Mouse (Mus musculus) spleen, postnatal 10 days (tissue): ENCODE measurements around the gene Kcna1.

ENCODE experiments used
- DNase-seq, 2 experiments: peaks; one replicate each; pipeline ENCODE4 v3.0.0; 2021 to 2022; ENCODE audit warnings: low spot score in 2 of 2

The Kcna1 gene

DNA sequence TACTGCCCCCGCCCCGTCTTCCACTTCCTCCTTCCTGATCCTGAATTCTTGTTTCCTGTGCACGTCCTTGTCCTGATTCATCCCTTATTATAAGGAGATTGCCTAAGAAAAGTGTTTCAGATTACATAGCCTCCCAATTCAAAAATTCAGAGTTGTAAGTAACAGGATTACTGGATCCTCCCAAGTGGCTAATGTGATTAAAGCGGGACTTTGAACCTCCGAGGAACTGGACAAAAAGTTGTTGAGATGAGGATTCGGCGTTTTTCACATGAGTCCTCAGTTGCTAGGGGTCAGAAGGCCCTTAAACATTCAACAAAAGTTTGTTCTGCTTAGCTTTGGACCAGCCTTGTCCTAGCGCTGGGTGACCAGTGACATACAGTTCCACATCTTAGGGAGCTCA lies at the start of gene Kcna1:
Gene Kcna1, minus strand, starts transcription at position 4 of the 400 bp plus-strand sequence.
- DNase-seq = no peak

DNA sequence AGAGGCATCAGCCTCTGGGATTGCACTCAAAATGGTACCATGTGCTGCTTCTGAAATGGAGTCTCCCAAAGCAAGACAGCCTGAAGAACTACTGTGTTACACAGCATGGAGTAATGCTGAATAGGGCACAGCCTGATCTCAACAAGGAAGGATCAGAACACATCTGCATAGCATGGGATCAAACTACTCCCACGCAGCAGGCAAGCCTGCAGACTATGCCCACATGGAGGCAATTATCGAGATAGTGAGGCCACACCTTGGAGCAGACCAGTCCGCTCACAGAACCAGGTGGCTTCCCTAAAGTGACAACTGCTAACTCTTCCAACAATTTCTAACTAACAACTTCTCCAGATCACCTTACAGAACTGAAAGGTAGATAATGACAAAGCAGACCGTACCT lies 40.9 kb upstream of the Kcna1 start:
- DNase-seq = no peak

DNA sequence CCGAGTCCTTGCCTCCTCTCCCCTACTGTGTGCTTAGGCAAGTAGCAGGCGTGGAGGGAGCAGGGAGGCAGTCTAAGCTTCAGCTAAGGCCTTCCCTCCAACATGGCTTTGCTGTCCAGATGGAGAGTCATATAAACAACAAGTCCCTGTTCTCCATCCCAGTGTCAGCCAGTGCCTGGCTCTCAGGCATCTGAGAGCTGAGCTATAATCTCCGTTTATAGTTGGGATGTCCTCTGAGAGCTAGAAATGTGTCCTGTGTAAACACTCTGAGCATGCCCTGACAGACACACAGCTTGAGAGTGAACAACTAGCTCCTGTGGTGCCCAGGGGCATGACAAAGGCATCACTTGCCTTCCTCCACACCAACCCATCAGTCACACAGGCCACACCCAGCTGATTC lies 39.0 kb upstream of the Kcna1 start:
- no peak for DNase-seq

DNA sequence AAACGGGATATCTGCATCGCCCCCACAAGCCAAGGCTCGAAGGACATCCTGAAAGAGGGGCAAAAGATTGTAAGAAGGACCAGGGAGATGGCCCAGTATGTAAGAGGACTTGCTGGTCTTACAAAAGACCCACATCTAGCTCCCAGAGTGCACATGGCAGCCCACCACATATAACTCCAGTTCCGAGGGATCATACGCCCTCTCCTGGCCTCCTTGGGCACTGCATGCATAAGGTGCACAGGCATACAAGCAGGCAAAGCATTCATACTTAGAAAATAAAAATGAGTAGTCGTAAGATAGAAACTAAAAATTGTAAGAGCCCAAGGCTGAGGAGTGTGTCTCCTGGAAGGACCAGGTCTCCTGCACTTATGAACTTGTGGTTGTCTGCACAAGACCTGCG lies 32.8 kb upstream of the Kcna1 start:
- no peak for DNase-seq

DNA sequence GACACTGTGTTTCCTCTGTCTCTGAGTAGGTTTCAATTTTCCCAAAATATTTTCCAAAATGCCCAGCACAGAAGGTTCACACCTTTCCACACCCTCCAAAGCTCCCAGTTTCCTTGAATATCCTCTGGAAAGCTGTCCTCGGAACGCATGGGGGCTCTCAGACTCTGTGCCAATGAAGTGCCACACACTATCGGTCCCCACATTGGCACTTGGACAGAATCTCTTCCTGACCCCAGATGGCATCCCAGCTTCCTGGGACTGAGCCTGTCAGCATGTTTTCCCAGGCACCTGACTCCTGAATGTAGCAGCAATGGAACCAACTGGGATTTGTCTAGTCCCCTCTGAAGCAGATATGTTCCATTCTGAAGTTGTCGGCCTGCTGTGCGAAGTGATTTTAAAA lies 20.8 kb upstream of the Kcna1 start:
- no peak for DNase-seq

DNA sequence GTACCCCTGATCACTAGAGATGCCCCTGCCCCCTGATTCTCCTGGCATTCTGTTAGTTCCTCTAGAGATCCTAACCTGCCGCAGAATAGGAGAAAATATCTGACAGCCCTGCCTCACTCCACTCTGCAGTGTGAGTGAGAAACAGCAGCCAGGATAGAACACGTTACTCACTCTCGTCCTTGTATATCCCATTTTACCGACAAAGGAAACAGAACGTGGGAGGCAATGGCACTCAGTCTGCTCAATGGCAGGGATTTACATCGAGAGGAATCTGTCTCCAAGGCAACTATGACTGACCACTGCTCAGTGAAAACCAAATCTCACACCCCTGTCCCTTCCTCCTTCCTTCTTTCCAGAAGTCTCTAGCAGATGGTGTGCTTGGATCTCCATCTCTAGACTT lies 19.9 kb upstream of the Kcna1 start:
- DNase-seq = no peak

DNA sequence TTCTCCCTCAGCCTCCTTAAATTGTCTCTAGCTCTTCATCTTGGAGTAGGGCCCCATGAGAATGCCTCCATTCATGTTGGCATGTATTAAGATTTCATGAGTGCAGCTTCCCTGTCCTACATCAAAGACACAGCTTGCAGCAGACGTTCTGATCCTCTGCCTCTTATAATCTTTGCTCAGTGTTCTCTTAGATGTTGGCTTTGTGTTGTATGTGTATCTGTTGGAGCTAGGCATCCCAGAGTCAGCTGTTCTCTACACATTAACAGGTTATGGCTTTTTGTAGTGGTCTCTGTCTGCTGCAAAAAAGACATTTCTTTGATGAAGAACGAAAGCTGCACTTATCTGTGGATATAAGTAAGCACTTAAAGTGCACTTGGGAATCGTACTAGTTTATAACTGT lies 18.4 kb upstream of the Kcna1 start:
- no peak for DNase-seq

DNA sequence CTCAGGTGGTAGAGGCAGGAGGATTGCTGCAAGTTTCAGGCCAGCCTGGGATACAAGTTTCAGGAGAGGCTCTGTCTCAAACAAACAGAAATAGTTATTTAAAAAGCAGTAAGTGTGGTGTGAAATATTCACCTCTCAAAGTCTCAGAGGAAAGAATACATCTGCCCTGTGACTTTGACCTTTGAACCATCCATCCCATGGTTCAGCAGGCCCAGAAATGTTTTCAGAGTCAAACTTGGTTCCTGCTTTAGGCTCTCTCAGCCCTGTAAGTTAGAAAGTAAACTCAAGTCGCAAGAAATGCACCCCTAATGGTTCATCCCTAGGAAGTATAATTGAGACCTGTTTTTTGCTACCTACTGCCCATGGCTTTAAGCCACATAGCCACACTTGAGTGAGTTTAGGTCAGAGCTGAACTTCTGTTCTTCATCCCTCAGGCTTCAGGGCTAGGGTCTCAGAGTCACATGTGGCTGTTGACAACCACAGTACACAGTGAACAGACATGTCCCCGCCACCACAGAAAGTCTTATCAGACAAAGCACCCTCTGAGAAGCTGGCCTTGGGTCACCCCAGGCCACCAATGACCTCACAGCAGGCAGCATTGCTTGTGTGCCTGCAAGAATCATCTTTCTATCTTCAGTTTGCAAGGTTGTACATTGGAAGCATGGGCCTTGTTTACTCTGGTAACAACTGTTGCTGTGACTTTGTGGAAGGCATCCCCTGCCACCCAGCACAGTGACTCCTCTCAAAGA lies 11.6 kb upstream of the Kcna1 start:
- DNase-seq = no peak

DNA sequence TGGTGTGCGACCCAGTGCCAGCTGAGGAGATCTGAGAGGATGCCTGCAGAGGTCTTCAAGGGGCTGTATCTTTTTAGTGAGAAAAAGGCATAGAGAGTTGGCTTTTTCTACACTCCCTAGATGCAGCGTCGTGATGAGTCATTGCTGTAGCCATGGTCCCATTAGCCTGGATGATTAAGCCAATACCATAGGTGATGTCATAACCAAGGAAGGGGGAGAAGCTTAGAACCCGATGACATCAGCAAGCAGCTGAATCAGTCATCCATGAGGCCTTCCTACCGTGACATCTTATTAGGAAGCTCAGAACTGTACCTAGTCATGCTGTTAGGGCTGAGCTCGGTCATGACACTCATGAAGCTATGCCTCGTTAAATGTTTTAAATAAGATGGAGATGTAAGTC lies 7.4 kb upstream of the Kcna1 start:
- DNase-seq = no peak

DNA sequence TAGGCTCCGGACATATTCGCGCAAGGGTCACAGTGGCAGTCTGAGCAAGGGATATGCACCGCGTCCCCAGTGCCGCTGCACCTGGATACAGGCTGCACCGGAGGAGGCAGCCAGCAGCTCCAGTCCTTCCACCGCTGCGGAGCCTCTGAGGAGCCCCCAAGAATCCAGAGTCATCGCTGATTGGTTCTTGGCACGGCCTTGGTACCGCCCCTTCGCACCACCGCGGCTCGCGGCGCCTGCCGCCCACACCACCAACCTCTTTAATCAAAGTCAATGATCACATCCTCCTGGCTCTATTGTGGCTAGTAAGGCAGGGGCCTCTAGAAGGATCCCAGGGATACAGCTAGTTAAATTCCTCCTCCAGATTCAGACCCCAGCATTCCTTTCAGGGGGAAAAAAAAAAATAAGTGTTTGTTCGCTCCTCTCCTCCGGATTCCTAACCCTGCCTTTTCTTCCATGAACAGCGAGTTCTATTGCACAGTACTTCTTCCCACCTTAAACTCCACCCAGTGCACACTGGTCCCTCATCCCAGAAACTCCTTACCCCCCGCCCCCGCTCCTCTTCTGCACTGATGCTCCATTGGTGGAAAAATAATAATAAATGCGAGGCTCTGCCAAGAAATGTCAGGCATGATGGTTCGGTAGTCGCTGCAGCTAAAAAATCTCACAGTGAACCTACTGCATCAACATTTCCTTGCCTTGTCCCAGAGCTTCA lies 383 bp downstream of the Kcna1 start:
- no peak for DNase-seq

DNA sequence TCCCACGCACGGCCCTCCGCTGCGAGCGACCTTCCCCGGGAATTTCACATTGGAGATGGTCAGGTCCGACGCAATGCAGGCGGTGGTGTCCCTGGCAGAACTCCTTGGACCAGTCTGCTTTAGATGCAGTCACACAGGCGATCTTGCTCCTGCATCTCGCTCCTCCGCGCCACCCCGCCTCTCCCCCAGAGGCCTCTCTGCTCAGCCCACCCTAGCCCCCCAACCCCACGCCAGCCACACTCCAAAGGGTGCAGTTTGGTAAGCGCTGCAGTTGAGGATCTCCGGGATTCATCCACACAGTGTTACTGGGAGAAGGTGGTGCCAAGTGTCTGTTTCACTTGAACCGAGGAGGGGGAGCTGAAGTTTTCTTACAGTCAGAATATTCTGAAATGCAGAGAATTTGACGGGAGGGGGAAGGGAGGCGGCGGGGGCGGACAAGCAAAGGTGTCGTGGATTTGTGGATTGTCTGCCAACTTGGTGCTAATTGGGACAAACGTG lies 1.1 kb downstream of the Kcna1 start:
- no peak for DNase-seq

DNA sequence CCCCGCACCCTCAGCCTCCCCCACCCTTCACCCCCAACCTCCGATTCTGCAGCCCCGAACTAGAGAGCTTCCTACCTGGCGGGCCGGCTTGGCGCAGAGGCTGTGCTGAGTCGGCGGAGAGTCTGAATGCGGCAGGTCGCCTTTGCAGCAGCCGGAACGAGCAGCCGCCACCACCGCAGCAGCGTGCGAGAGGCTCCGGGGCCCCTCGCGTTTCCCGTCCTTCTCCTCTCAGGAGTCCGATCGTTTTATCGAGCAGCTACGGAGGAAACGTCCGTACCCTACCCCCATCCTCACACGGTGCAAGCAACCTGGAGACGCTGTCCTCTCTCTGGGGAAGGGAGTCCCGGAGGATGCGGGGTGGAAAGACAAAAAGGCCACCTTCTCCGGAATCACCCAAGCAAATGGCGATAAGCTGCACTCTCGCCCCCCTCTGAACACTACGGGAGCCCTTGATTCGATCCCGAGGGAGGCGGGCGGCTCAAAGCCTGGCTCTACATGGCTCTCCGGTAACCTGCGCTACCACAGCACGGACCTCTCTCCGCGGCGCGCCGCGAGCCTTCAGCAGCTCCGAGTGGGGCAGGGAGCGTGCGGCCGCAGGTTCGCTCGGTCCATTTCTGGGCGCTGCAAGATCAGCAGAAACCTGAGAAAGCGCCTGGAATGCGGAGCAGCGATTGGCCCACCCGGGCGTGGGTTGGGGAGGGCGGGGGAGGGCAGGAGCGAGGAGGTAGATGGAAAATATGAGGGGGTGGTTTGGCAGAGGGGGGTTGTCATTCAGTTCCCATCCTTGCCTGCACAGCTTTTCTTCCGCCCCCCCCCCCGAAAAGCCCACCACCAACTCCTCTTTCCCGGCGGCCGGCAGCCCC lies 1.8 kb downstream of the Kcna1 start:
- DNase-seq = no peak

DNA sequence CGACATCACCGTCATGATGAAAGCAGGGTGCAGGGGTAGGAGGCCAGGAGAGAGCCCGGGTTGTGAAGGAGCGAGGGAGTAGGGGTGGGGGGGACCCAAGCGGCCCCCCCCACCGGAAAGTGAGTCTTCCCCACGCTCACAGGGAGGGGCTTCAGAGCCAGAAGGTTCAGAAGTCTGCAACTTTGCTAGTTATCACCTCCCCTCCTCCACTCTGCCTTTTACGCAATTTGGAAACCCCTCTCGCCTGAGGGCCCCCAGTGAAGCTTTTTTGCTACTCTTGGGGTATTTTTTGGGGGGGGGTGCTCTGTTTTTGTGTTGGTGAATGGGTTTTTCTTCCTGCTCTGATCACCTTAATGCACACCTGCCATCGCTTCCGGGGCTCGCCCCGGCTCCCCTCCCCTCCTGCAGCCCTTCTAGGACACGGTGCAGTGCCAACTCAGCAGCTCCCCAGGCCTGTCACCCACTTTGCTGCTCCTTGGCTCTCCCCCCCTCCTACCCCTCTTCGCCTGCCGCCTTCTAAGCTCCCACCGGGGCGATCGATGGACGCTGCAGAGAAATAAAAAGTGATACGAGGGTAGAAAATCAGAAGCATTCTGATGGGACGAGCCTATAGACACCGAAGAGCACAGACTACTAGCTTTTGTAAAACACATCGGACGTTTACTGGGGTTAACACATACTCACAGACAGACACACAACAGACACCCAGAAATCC lies 2.7 kb downstream of the Kcna1 start:
- no peak for DNase-seq

DNA sequence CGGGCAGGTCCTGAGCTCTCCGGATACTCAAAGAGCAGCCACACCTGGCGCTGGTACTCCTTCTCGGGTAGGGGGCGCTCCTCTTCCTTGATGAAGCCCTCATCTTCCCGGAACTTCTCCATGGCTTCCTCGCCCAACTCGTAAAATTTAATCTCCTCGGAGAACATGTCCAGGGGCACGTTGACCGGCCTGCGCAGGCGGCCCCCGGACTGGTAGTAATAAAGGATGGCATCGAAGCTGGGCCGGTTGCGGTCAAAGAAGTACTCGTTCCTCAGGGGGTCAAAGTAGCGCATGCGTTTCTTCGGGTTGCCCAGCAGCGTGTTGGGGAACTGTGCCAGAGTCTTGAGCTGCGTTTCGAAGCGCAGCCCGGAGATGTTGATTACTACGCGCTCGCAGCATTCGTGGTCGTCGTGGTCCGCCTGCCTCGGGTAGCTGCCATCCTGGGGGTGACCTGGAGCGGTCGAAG lies 3.3 kb downstream of the Kcna1 start:
- DNase-seq = no peak

DNA sequence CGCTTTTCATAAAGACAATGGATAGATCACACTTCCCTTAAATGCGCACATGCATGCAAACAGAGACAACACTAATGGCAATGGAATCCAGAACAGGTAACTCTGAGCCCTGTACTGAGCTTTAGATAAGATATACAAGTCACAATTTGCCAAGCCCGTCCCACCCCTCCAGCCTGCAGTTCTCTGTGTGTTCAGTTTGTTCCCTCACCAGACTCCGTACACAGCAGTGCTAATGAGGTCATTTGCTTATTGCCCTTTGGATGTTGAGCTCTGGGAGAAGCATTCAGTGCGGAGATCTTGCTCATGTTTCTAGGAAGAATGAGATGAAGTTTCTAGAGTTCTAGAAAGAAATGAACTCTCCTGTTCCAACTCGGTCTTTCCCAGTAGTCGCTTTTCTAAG lies 17.7 kb downstream of the Kcna1 start:
- no peak for DNase-seq

DNA sequence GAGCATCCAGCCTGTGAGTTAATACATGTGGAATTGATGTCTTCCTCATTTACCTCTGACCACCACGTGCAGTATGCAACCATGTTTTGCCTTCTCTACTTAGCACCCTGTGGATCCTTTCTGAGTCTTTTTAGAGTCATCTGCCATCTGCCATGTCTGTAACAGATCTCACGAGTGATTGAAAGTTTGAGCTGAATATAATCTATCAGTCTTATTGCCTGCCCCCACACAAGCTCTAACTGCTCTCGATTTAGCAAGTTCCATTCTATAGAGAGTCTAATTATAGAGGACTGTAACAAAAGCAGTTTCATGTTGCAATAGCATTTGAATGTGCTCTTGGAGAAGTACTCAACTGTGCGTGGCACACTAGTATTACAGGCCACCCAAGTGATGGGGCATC lies 27.7 kb downstream of the Kcna1 start:
- DNase-seq = no peak

DNA sequence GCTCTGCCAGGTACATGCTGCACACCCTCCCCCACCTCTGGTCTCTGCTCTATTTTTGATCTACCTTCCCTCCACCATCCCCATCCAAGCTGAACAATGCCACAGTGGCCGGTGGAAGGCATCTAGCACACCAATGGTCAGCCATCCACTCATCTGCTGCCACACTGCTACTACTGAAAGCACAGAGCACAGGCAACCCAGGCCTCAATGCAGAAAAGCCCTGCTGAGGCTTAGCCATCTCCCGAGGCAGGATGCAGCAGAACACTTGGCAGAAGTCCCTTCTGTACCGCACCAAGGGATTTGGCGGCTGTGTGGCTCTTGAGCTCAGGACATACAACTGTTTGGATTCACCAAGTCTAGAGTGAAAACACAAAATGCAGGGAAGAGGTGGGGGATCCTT lies 35.4 kb downstream of the Kcna1 start:
- DNase-seq = no peak

DNA sequence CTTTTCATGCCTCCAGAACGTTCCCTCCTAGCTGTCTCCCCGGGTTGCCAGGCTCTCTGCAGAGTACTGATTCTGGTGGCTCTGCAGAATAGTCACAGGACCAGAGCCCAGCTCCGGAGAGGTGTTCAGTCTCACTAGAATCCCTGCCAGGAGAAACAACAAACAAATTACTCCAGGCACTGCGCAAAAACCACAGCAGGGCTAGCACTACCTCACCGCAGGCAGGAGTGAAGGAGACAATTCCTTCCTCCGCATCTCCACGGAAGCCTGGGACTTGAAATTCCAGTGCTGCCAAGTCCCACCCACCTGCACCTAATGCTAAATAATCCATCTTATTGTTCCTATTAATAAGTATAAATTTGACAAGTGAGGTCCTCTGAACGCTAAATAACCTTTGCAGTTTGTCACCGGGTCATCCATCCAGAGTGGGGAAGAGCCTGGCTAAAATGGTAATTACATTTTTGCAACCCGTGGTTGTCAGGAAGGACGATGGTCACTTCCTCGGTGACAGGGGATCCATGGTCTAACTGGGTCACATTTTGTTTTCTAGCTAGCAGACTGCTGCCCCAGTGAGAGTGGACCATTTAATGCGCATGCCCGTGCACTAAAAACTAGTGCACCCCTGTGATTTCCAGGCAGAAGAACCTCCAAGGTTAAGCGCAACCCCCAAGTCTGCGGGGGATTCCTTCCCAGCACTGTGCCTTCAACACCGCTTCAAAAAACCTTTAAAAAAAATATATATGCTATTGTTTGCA lies 36.8 kb downstream of the Kcna1 start:
- no peak for DNase-seq

DNA sequence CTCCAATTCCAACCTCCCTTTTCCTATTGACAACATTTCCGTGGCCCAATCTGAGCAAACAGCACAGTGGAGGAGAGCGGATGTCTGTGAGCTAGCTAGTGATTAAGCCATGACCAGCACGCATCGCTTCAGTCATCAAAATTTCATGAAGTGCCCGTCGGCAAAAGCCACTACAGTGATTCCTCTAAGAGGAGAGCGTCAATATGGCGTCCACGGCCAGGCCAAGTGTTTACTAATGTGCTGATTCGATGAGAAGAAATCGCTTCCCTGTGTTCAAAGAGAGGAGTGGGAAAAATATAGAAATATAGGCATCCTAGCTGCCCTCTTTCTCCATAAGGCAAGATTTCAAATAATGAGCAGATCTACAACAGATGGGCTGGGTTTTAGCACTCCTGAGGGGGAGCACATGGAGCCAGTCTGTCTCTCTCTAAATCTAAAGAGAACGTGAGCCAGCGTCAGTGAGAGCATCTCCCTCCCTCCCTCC lies 44.3 kb downstream of the Kcna1 start:
- DNase-seq = no peak

DNA sequence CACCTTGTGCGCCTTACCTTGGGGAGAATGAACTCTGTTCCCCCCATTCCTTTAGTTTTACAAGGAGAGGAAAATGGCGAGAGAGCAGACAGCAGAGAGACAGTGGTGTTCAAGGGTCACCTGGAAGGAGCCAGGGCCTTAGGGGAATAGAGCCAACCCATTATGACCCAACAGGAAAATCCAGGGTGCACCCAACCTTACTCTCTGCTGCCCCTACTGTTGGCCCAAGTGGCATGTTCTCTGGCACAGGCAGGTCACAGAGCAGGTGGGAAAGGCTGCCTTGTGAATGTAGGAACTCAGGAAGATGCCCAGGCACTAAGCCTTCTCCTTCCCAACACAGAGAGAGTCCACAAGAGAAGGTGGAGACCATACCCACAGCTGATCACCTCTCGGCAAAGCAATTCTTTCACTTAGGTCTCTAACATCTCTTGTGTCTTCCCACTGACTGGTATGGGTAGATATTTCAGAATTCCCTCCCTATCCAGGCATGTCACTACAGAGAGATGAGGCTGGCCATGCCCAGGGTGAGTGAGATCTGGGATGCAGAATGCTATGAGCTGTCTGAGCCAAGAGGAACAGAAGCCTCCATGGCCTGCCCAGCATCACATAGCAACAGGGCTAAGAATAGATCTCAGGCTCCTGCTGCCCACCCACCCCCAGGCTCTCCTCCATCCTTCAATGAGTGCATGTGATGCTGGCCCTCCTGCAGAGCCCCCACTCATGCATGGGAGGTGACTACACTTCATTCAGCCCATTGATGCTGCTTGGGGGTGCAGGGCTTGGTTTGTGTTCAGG lies 46.8 kb downstream of the Kcna1 start:
- no peak for DNase-seq
